Mouse (Mus musculus) urinary bladder, postnatal 10 days (tissue): ENCODE data around the gene Aldh2.

Experiments
- DNase-seq: peaks from one replicate; pipeline ENCODE4 v3.0.0; 2022; ENCODE audit warnings: low spot score

The Aldh2 gene

GRCm38 (mm10) chr5:121595758-121596157 lies 2.1 kb upstream of the Aldh2 start:
- DNase-seq: no peak

GRCm38 (mm10) chr5:121594714-121595313 lies 1.2 kb upstream of the Aldh2 start:
- DNase-seq: no peak

GRCm38 (mm10) chr5:121592816-121593407 lies 712 bp downstream of the Aldh2 start:
- no peak for DNase-seq

- no peak for DNase-seq
Measured at GRCm38 (mm10) chr5:121592064-121592815, 1.4 kb downstream of the Aldh2 start.

- no peak for DNase-seq
Measured at GRCm38 (mm10) chr5:121591417-121592063, 2.1 kb downstream of the Aldh2 start.

GRCm38 (mm10) chr5:121589928-121590327 lies 3.7 kb downstream of the Aldh2 start:
- no peak for DNase-seq

GRCm38 (mm10) chr5:121586400-121587039 lies 7.1 kb downstream of the Aldh2 start:
- no peak for DNase-seq

- no peak for DNase-seq
Measured at GRCm38 (mm10) chr5:121585699-121586098, 7.9 kb downstream of the Aldh2 start.

GRCm38 (mm10) chr5:121585005-121585404 lies 8.6 kb downstream of the Aldh2 start:
- no peak for DNase-seq

- DNase-seq: peak; percentile 67
Measured at GRCm38 (mm10) chr5:121583765-121584501, 9.7 kb downstream of the Aldh2 start.

GRCm38 (mm10) chr5:121581945-121582344 lies 11.7 kb downstream of the Aldh2 start:
- no peak for DNase-seq

- DNase-seq: no peak
Measured at GRCm38 (mm10) chr5:121576927-121577488, 16.6 kb downstream of the Aldh2 start.

- DNase-seq: no peak
Measured at GRCm38 (mm10) chr5:121575867-121576266, 17.8 kb downstream of the Aldh2 start.

GRCm38 (mm10) chr5:121574145-121574544 lies 19.5 kb downstream of the Aldh2 start:
- DNase-seq: no peak

GRCm38 (mm10) chr5:121570787-121571186 lies 22.8 kb downstream of the Aldh2 start:
- DNase-seq: no peak

- DNase-seq: no peak
Measured at GRCm38 (mm10) chr5:121569881-121570420, 23.7 kb downstream of the Aldh2 start.

GRCm38 (mm10) chr5:121566035-121566681 lies 27.5 kb downstream of the Aldh2 start:
- no peak for DNase-seq

GRCm38 (mm10) chr5:121564468-121564895 lies 29.1 kb downstream of the Aldh2 start:
- DNase-seq: peak; percentile 61

GRCm38 (mm10) chr5:121562436-121562835 lies 31.2 kb downstream of the Aldh2 start:
- no peak for DNase-seq

- DNase-seq: no peak
Measured at GRCm38 (mm10) chr5:121549196-121549595, 44.4 kb downstream of the Aldh2 start.
